Mouse (Mus musculus) ES-E14 (cell line): ENCODE data around the gene Acp2. TPM values are rescaled to one million over a fixed set of nuclear protein-coding genes. Genes with fewer than 3 reads are reported as not detected.

Experiments used
- DNase-seq: peaks from one replicate; pipeline ENCODE4 v3.0.0-alpha.2; 2013; ENCODE audit warnings: low read depth, low spot score
- H3K27ac ChIP-seq: 2 replicates; pipeline ENCODE4 v1.5.1; 2012; ENCODE audit warnings: low read depth, mild to moderate bottlenecking, low read length, moderate library complexity, mixed read lengths; ENCODE audit not compliant: poor library complexity, insufficient read depth, severe bottlenecking
- H3K36me3 ChIP-seq: 2 replicates; pipeline ENCODE4 v1.6.1; 2012; ENCODE audit warnings: mild to moderate bottlenecking, low read length, moderate library complexity, mixed read lengths; ENCODE audit not compliant: control insufficient read depth, poor library complexity, insufficient read depth, severe bottlenecking
- H3K4me1 ChIP-seq, 2 experiments: fragments of 150-350 bp in 1 of 2; sonication (generic) in 1 of 2; 2 replicates each; pipeline ENCODE4 v1.6.1; 2012; ENCODE audit warnings: low read length in 2 of 2, mild to moderate bottlenecking in 1 of 2, mixed read lengths in 1 of 2; ENCODE audit not compliant: control insufficient read depth in 2 of 2, insufficient read depth in 2 of 2, poor library complexity in 1 of 2
- H3K4me3 ChIP-seq, 2 experiments: fragments of 150-350 bp in 1 of 2; sonication (generic) in 1 of 2; 2 replicates each; pipeline ENCODE4 v1.5.1; 2012; ENCODE audit warnings: low read length in 2 of 2, low read depth in 1 of 2, mild to moderate bottlenecking in 1 of 2, mixed read lengths in 1 of 2; ENCODE audit not compliant: insufficient read depth in 1 of 2, poor library complexity in 1 of 2, severe bottlenecking in 1 of 2
- H3K9ac ChIP-seq: 2 replicates; pipeline ENCODE4 v1.6.1; 2012; ENCODE audit warnings: low read depth, mild to moderate bottlenecking, low read length, mixed read lengths; ENCODE audit not compliant: poor library complexity, insufficient read depth, severe bottlenecking
- H3K9me3 ChIP-seq: fragments of 150-350 bp; sonication (generic); 2 replicates; pipeline ENCODE4 v1.6.1; 2012; ENCODE audit warnings: low read depth, mild to moderate bottlenecking, low read length; ENCODE audit not compliant: control insufficient read depth, insufficient read depth
- CHD2 ChIP-seq: IDR thresholded peaks from 2 replicates; pipeline ENCODE4 v1.6.1; 2014; ENCODE audit warnings: mild to moderate bottlenecking, low read depth, low read length, inconsistent platforms
- HCFC1 ChIP-seq: IDR thresholded peaks from 2 replicates; pipeline ENCODE4 v1.6.1; 2012; ENCODE audit warnings: low read length, inconsistent platforms, borderline replicate concordance; ENCODE audit not compliant: insufficient read depth
- MAFK ChIP-seq: IDR thresholded peaks from 2 replicates; pipeline ENCODE4 v1.6.1; 2014; ENCODE audit warnings: mild to moderate bottlenecking, low read depth, low read length, inconsistent platforms; ENCODE audit not compliant: insufficient read depth
- ZC3H11A ChIP-seq: IDR thresholded peaks from 2 replicates; pipeline ENCODE4 v1.6.1; 2012; ENCODE audit warnings: low read depth, mild to moderate bottlenecking, inconsistent platforms, low read length, borderline replicate concordance
- ZNF384 ChIP-seq: IDR thresholded peaks from 2 replicates; pipeline ENCODE4 v1.6.1; 2012; ENCODE audit warnings: low read depth, low read length, inconsistent platforms
- in situ Hi-C, 2 experiments: fragments of 600-800 bp; cut with MboI; formaldehyde crosslinking; loops; one replicate each; pipeline ENCODE4 v1.15.1; 2025; ENCODE audit warnings: low sequenced_read_pairs in 2 of 2, inconsistent platforms in 1 of 2; ENCODE audit not compliant: unreplicated experiment in 2 of 2
- total RNA-seq: library from RNA; depleted of rRNA; stranded (reverse); fragments of 300-350 nt; gene quantifications from 2 replicates; pipeline ENCODE4 v1.2.3, GENCODE M21; 2012

Gene Acp2
- total RNA-seq, 1 experiment = 12.9 TPM

DNA sequence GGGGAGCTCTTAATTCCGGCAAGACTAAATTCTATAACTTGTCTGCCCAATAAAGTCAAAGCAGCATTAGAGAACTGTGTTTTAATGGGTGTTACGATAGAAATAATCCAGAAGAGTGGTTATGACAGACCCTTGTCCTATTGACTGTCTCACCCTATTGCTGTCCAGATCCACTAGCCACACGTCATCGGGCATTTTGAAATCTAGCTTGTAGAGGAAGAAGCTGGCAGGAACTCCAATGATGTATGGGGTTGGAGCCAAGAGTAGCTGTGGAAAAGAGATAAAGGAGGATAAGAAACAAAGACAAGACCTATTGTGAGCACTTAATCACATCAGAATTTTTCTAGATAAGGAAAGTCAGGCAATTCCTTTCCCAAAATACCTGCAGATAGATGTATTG, 27.2 kb upstream of the Acp2 start:
- no peak for TF ChIP-seq ZNF384
- no peak for TF ChIP-seq CHD2
- no peak for TF ChIP-seq ZC3H11A
- TF ChIP-seq HCFC1 = no peak
- TF ChIP-seq MAFK = no peak
- no peak overlapping the region for H3K4me3 ChIP-seq
- no peak overlapping the region for H3K9ac ChIP-seq
- in situ Hi-C loops = no loop called here
- no peaks in the 10 kb centered on the region for H3K9me3 ChIP-seq
- H3K36me3 ChIP-seq = no peaks in the 10 kb centered on the region
- H3K4me1 ChIP-seq = no peaks in the 10 kb centered on the region
- DNase-seq = no peak
- no peak overlapping the region for H3K27ac ChIP-seq

DNA sequence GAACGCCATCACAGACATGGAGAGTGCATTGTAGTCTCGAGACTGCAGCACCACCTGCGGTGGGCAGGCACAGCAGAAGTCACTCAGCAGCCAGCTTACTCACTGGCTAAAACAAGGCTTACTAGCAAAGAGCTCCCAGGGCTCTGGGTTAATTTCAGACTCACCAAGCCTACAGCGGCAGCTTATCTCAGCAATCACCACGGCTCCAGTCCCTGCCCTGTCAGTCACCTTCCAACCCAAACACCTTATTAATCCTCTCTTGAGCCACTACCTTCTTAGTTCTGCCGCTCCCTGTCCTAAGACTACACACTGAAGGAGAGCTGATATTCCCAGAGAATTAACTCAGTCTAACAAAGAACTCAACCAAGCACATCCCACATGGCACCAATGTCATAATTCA, 26.5 kb upstream of the Acp2 start:
- no peak for DNase-seq
- TF ChIP-seq CHD2 = no peak
- in situ Hi-C loops = no loop called here
- Histone ChIP-seq H3K9me3 (no peaks in the 10 kb centered on the region), H3K4me3 (no peak overlapping the region), H3K36me3 (no peaks in the 10 kb centered on the region), H3K4me1 (no peaks in the 10 kb centered on the region), H3K9ac (no peak overlapping the region), H3K27ac (no peak overlapping the region)

DNA sequence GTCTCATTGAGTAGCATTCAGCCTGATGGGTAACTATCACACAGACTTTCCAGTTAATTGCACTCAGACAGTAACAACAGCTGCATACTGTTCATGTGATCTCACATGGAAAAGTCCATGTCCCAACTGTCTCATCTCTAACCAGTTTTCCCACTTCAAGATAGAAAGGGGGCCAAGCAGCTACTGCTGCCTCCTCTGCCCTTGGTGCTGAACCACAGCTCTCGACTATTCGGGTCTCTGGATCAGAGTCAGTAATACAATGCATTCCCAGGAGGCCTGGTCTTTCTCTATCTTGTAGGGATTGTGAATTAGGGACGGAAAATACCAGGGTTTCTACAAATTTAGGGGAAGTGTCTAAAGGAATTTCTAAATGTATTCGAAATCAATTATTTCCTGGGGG, 22.9 kb upstream of the Acp2 start:
- no peaks in the 10 kb centered on the region for H3K36me3 ChIP-seq
- no peak overlapping the region for H3K27ac ChIP-seq
- peaks cover 0 to 7% of the 10 kb centered on the region in 2 experiments; a peak in 1 of 4 replicates for H3K4me1 ChIP-seq
- in situ Hi-C loops = no loop called here
- TF ChIP-seq MAFK (no peak), ZNF384 (no peak)
- no peaks in the 10 kb centered on the region for H3K9me3 ChIP-seq
- no peak overlapping the region for H3K9ac ChIP-seq
- DNase-seq = no peak
- no peak overlapping the region for H3K4me3 ChIP-seq

DNA sequence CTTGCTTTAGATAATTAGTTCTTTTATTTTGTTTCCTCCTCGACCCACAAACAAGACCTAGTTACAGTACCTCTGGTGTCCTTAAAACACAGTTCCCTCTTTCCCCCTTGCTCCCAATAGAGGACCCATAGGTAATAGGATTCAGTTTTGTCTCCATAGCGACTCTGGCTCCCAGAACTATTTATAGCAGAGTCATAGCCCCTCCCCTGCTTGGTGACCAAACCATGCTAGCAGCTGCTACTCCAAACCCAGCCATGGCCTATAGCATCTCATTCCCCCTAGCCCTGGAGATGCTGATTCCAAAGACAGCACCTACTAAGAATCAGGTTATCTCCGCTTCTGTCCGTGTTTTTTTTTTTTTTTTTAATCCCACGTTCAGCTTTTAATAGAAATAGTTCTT, 22.0 kb upstream of the Acp2 start:
- in situ Hi-C loops = no loop called here
- H3K36me3 ChIP-seq = no peaks in the 10 kb centered on the region
- no peak for TF ChIP-seq HCFC1
- no peak for TF ChIP-seq ZC3H11A
- TF ChIP-seq CHD2 = no peak
- no peak for TF ChIP-seq ZNF384
- TF ChIP-seq MAFK = no peak
- H3K9ac ChIP-seq = no peak overlapping the region
- H3K27ac ChIP-seq = no peak overlapping the region
- H3K4me1 ChIP-seq = peaks cover 0 to 7% of the 10 kb centered on the region in 2 experiments; a peak in 1 of 4 replicates
- no peaks in the 10 kb centered on the region for H3K9me3 ChIP-seq
- H3K4me3 ChIP-seq = no peak overlapping the region
- no peak for DNase-seq

DNA sequence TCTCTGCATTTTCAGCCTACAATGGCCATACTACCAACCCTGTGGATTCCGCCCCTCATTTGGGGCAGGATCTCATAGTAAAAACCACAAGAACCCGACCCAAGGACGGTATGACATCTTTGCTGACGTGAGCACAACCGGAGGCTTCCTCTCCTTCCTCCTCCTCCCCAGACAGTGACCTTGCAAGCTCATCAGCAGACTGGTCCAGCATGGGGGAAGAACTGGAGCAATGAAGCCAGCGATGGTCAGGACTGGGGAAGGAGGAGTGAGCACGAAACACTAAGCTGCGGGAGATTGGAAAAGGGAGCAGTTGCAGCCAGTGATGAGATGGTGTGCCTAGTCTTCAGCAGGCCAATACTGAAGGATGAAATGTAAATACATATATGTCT, 20.7 kb upstream of the Acp2 start:
- TF ChIP-seq MAFK (no peak), ZC3H11A (no peak), HCFC1 (no peak), CHD2 (no peak), ZNF384 (no peak)
- no peak overlapping the region for H3K9ac ChIP-seq
- peaks cover 0 to 7% of the 10 kb centered on the region in 2 experiments; a peak in 1 of 4 replicates for H3K4me1 ChIP-seq
- in situ Hi-C loops = no loop called here
- no peaks in the 10 kb centered on the region for H3K36me3 ChIP-seq
- DNase-seq = no peak
- H3K4me3 ChIP-seq = peak overlapping the region; percentile 23 to 79
- H3K27ac ChIP-seq = no peak overlapping the region
- no peaks in the 10 kb centered on the region for H3K9me3 ChIP-seq
